Mouse (Mus musculus) MN1 (cell line): ENCODE measurements around the gene Gm10282.

Experiments used
- DNase-seq: peaks from one replicate; pipeline ENCODE4 v3.0.0-alpha.2; 2016; ENCODE audit warnings: low spot score

The Gm10282 gene

GRCm38 (mm10) chr8:72261019-72261418 is 44.0 kb downstream of the Gm10282 start:
- peak; percentile 76 for DNase-seq

GRCm38 (mm10) chr8:72260585-72260984 is 44.5 kb downstream of the Gm10282 start:
- no peak for DNase-seq

GRCm38 (mm10) chr8:72259862-72260261 is 45.2 kb downstream of the Gm10282 start:
- DNase-seq, result no peak

- no peak for DNase-seq
Observed at GRCm38 (mm10) chr8:72257902-72258238, 47.2 kb downstream of the Gm10282 start.

GRCm38 (mm10) chr8:72257171-72257901 is 47.7 kb downstream of the Gm10282 start:
- DNase-seq, result peak; percentile 51
